Mouse (Mus musculus) left cerebral cortex, postnatal 14 days (tissue): ENCODE results near the gene Ldlrap1. TPM values are rescaled to one million over a fixed set of nuclear protein-coding genes. Genes with fewer than 3 reads are reported as not detected.
"Not testable (repeated sequence)": the region's sequence is repeated elsewhere in the genome, so short reads cannot be mapped to it uniquely, and the experiment has no call there.

Experiments used
- DNase-seq, 2 experiments: peaks; one replicate each; pipeline ENCODE4 v3.0.0; 2021 to 2022; ENCODE audit warnings: low spot score in 2 of 2, mixed read lengths in 1 of 2
- intact Hi-C: fragments of 180-260 bp; cut with DNase I; formaldehyde crosslinking; loops from one replicate; pipeline ENCODE4 v1.15.1; 2025
- long read RNA-seq, 2 experiments: library from polyadenylated mRNA; stranded (forward); transcript quantifications; one replicate each; pipeline ENCODE4 v2.0.0; 2021
- total RNA-seq, 2 experiments: library from RNA; stranded (reverse); gene quantifications; 2 replicates each; pipeline ENCODE4 v1.2.3; 2021

Ldlrap1 gene
- total RNA-seq, result 1 to 10 TPM; 3.5 to 4.7 TPM
- long read RNA-seq, experiment 1, full-length matches to known transcripts, result 5 of 6 reads
- long read RNA-seq, experiment 1, partial matches to known transcripts, result 1 of 6 reads
- long read RNA-seq, experiment 1, other reads (novel, unspliced or antisense), result 0 of 6 reads
- long read RNA-seq, experiment 2, full-length matches to known transcripts, result 5 of 5 reads
- long read RNA-seq, experiment 2, partial matches to known transcripts, result 0 of 5 reads
- long read RNA-seq, experiment 2, other reads (novel, unspliced or antisense), result 0 of 5 reads

GRCm38 (mm10) chr4:134767426-134768225 is at the start of gene Ldlrap1:
Gene Ldlrap1, minus strand, starts transcription at chr4:134768024.
- intact Hi-C loops, result no loop called here

GRCm38 (mm10) chr4:134814229-134814571 is 46.4 kb upstream of the Ldlrap1 start:
- intact Hi-C loops, result no loop called here
- DNase-seq, result no peak

More at GRCm38 (mm10) chr4:134767426-134768225, at the start of gene Ldlrap1:
- peak in 1 of 2 experiments; percentile 55 for DNase-seq

- intact Hi-C loops, result no loop called here
Measured at GRCm38 (mm10) chr4:134813406-134814228, 45.8 kb upstream of the Ldlrap1 start.

GRCm38 (mm10) chr4:134804765-134805164 is 36.9 kb upstream of the Ldlrap1 start:
- DNase-seq, result peak in 1 of 2 experiments; percentile 39
- intact Hi-C loops, result no loop called here

More at GRCm38 (mm10) chr4:134813406-134814228, 45.8 kb upstream of the Ldlrap1 start:
- DNase-seq, result no peak

- no peak for DNase-seq
- intact Hi-C loops, result no loop called here
Measured at GRCm38 (mm10) chr4:134802765-134803164, 34.9 kb upstream of the Ldlrap1 start.

GRCm38 (mm10) chr4:134802155-134802554 is 34.3 kb upstream of the Ldlrap1 start:
- intact Hi-C loops, result no loop called here
- no peak for DNase-seq

- no peak for DNase-seq
- intact Hi-C loops, result no loop called here
Measured at GRCm38 (mm10) chr4:134800693-134801092, 32.9 kb upstream of the Ldlrap1 start.

- intact Hi-C loops, result no loop called here
- DNase-seq, result peak; percentile 43 to 77
Measured at GRCm38 (mm10) chr4:134800098-134800497, 32.3 kb upstream of the Ldlrap1 start.

GRCm38 (mm10) chr4:134799272-134799671 is 31.4 kb upstream of the Ldlrap1 start:
- peak; percentile 56 to 71 for DNase-seq
- intact Hi-C loops, result no loop called here

- DNase-seq, result no peak
- intact Hi-C loops, result no loop called here
Measured at GRCm38 (mm10) chr4:134798861-134799260, 31.0 kb upstream of the Ldlrap1 start.

- intact Hi-C loops, result no loop called here
- DNase-seq, result no peak
Measured at GRCm38 (mm10) chr4:134797621-134798020, 29.8 kb upstream of the Ldlrap1 start.

GRCm38 (mm10) chr4:134796581-134797361 is 28.9 kb upstream of the Ldlrap1 start:
- intact Hi-C loops, result no loop called here
- no peak for DNase-seq

- intact Hi-C loops, result no loop called here
Measured at GRCm38 (mm10) chr4:134795819-134796485, 28.1 kb upstream of the Ldlrap1 start.

GRCm38 (mm10) chr4:134794959-134795358 is 27.1 kb upstream of the Ldlrap1 start:
- DNase-seq, result not testable (repeated sequence)
- intact Hi-C loops, result loop anchor here (5.0 kb wide), 2 partner anchors 82 to 253 kb away; no protein-coding TSS in a partner anchor

More at GRCm38 (mm10) chr4:134795819-134796485, 28.1 kb upstream of the Ldlrap1 start:
- no peak for DNase-seq

- intact Hi-C loops, result loop anchor here (5.0 kb wide), 2 partner anchors 84 to 251 kb away; no protein-coding TSS in a partner anchor
- peak; percentile 40 to 69 for DNase-seq
Measured at GRCm38 (mm10) chr4:134793213-134793956, 25.6 kb upstream of the Ldlrap1 start.

- intact Hi-C loops, result loop anchor here (5.0 kb wide), 2 partner anchors 86 to 249 kb away; no protein-coding TSS in a partner anchor
Measured at GRCm38 (mm10) chr4:134791731-134792130, 23.9 kb upstream of the Ldlrap1 start.

GRCm38 (mm10) chr4:134786946-134787345 is 19.1 kb upstream of the Ldlrap1 start:
- no peak for DNase-seq
- intact Hi-C loops, result no loop called here

More at GRCm38 (mm10) chr4:134791731-134792130, 23.9 kb upstream of the Ldlrap1 start:
- DNase-seq, result no peak
